Mouse (Mus musculus) B cell, adult 2 months (primary cell): Measurements from ENCODE around the gene Ddah2.

Experiments
- DNase-seq, 2 experiments: peaks; one replicate each; pipeline ENCODE4 v3.0.0; 2022

Gene Ddah2

GRCm38 (mm10) chr17:35058911-35059892 is at the start of gene Ddah2:
Ddah2 (plus strand) TSS chr17:35059035.
- peak; percentile 94 for DNase-seq

GRCm38 (mm10) chr17:35009586-35009985 is 49.2 kb upstream of the Ddah2 start:
- no peak for DNase-seq

GRCm38 (mm10) chr17:35011440-35011839 is 47.4 kb upstream of the Ddah2 start:
- no peak for DNase-seq

GRCm38 (mm10) chr17:35012430-35012829 is 46.4 kb upstream of the Ddah2 start:
- DNase-seq: no peak

- no peak for DNase-seq
Measured at GRCm38 (mm10) chr17:35013221-35013620, 45.6 kb upstream of the Ddah2 start.

- no peak for DNase-seq
Measured at GRCm38 (mm10) chr17:35015296-35015695, 43.5 kb upstream of the Ddah2 start.

- DNase-seq: no peak
Measured at GRCm38 (mm10) chr17:35016376-35016775, 42.5 kb upstream of the Ddah2 start, which contains the start of gene Vwa7. Vwa7 (plus strand) TSS chr17:35016579.

- no peak for DNase-seq
Measured at GRCm38 (mm10) chr17:35016791-35017705, 41.8 kb upstream of the Ddah2 start.

GRCm38 (mm10) chr17:35017706-35018030 is 41.2 kb upstream of the Ddah2 start:
- DNase-seq: no peak

GRCm38 (mm10) chr17:35018171-35018570 is 40.7 kb upstream of the Ddah2 start:
- no peak for DNase-seq

GRCm38 (mm10) chr17:35019894-35020293 is 38.9 kb upstream of the Ddah2 start:
- no peak for DNase-seq

- DNase-seq: no peak
Measured at GRCm38 (mm10) chr17:35020551-35020950, 38.3 kb upstream of the Ddah2 start.

GRCm38 (mm10) chr17:35021163-35021808 is 37.5 kb upstream of the Ddah2 start:
- DNase-seq: peak; percentile 93 to 95

- no peak for DNase-seq
Measured at GRCm38 (mm10) chr17:35021842-35022477, 36.9 kb upstream of the Ddah2 start.

- no peak for DNase-seq
Measured at GRCm38 (mm10) chr17:35022541-35023060, 36.2 kb upstream of the Ddah2 start.

- DNase-seq: no peak
Measured at GRCm38 (mm10) chr17:35023221-35023620, 35.6 kb upstream of the Ddah2 start.

- peak; percentile 31 to 40 for DNase-seq
Measured at GRCm38 (mm10) chr17:35023756-35024155, 35.1 kb upstream of the Ddah2 start.

GRCm38 (mm10) chr17:35024261-35024660 is 34.6 kb upstream of the Ddah2 start:
- DNase-seq: no peak

- no peak for DNase-seq
Measured at GRCm38 (mm10) chr17:35024691-35025488, 33.9 kb upstream of the Ddah2 start.

- no peak for DNase-seq
Measured at GRCm38 (mm10) chr17:35026206-35026605, 32.6 kb upstream of the Ddah2 start.
